Mouse (Mus musculus) liver, adult 2 months (tissue): ENCODE measurements around the gene Wfdc11.

Experiments
- CTCF ChIP-seq: fragments of 200-500 bp; IDR thresholded peaks from 2 replicates; pipeline ENCODE4 v1.5.1; 2011; ENCODE audit warnings: low read depth, low read length, control low read depth
- POLR2A ChIP-seq: fragments of 200-500 bp; IDR thresholded peaks from 2 replicates; pipeline ENCODE4 v1.6.1; 2011; ENCODE audit warnings: low read length, control low read depth; ENCODE audit not compliant: insufficient read depth; ENCODE audit errors: extremely low read depth

DNA sequence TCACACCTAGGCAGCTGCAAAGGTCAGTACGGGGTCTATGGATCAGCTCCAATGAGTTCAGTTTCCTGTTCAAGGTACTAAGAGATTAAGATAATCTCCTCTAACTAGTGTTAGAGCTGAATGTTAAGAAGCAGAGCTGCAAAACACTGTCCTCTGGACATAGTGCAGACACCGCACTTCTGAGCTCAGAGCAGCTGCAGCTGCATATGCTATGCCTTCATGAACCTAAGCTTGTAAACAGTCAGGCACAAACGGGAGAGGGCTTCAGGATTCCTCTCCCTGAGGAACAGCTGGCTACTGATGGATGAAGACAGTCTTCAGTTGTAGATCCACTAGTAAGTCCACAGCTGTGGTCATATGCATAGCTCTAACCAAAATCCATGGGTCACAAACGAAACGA, 27.1 kb upstream of the Wfdc11 start:
- TF ChIP-seq POLR2A, result no peak
- TF ChIP-seq CTCF, result no peak
